Mouse (Mus musculus) neural tube, embryonic 13.5 days (tissue): ENCODE data around the gene Reg3g. TPM values are rescaled to one million over a fixed set of nuclear protein-coding genes. Genes with fewer than 3 reads are reported as not detected.

ENCODE experiments used
- ATAC-seq: fragments of 200-750 bp; cut with Nextera tagmentation; 2 replicates; pipeline ENCODE4 v1.8.0; 2017; ENCODE audit warnings: low read depth, mild to moderate bottlenecking, moderate TSS enrichment, moderate library complexity
- H3K27ac ChIP-seq: fragments of 300-500 bp; sonication (generic); replicated peaks from 2 replicates; pipeline ENCODE4 v1.5.1; 2015; ENCODE audit warnings: moderate library complexity, mild to moderate bottlenecking, inconsistent platforms
- H3K27me3 ChIP-seq: fragments of 300-500 bp; sonication (generic); 2 replicates; pipeline ENCODE4 v1.6.1; 2015; ENCODE audit warnings: mild to moderate bottlenecking, inconsistent platforms
- H3K36me3 ChIP-seq: fragments of 300-500 bp; sonication (generic); 2 replicates; pipeline ENCODE4 v1.6.1; 2015; ENCODE audit warnings: mild to moderate bottlenecking, inconsistent platforms
- H3K4me1 ChIP-seq: fragments of 300-500 bp; sonication (generic); replicated peaks from 2 replicates; pipeline ENCODE4 v1.6.1; 2015; ENCODE audit warnings: inconsistent platforms
- H3K4me2 ChIP-seq: fragments of 300-500 bp; sonication (generic); 2 replicates; pipeline ENCODE4 v1.6.1; 2015; ENCODE audit warnings: inconsistent platforms, mild to moderate bottlenecking, moderate library complexity
- H3K4me3 ChIP-seq: fragments of 300-500 bp; sonication (generic); 2 replicates; pipeline ENCODE4 v1.5.1; 2015; ENCODE audit warnings: mild to moderate bottlenecking, inconsistent platforms
- H3K9ac ChIP-seq: fragments of 300-500 bp; sonication (generic); 2 replicates; pipeline ENCODE4 v1.6.1; 2015; ENCODE audit warnings: moderate library complexity, mild to moderate bottlenecking, inconsistent platforms
- H3K9me3 ChIP-seq: fragments of 300-500 bp; sonication (generic); 2 replicates; pipeline ENCODE4 v1.6.1; 2016; ENCODE audit warnings: inconsistent platforms
- WGBS: fragments of 180-500 bp; shearing (Covaris S2); methylation state at CpG from one replicate; pipeline ENCODE4 v1.1.7; 2015; 5-methylcytosine and 5-hydroxymethylcytosine counted together
- polyA plus RNA-seq: library from polyadenylated mRNA; unstranded; fragments of >200 nt; fragmentation: Nextera tagmentation; extraction: Ambion mirVana; gene quantifications from 2 replicates; pipeline ENCODE4 v1.2.1, GENCODE M21; 2015

Reg3g gene
- not detected in 2 replicates for polyA plus RNA-seq

GRCm38 (mm10) chr6:78468772-78469171 lies at the start of gene Reg3g:
Gene Reg3g, minus strand, starts transcription at chr6:78468872.
- H3K27me3 ChIP-seq, result no peaks in the 10 kb centered on the region
- H3K9ac ChIP-seq, result no peak within 1 kb of the TSS
- ATAC-seq, result no peak
- no peaks in the 10 kb centered on the region for H3K9me3 ChIP-seq
- 94% methylated on average over 2 of the region's 2 CpGs for WGBS
- no peak within 1 kb of the TSS for H3K4me2 ChIP-seq
- H3K27ac ChIP-seq, result no peak within 1 kb of the TSS
- no peak within 1 kb of the TSS for H3K4me3 ChIP-seq
- no peaks in the 10 kb centered on the region for H3K4me1 ChIP-seq
- H3K36me3 ChIP-seq, result no peaks in the 10 kb centered on the region

GRCm38 (mm10) chr6:78515777-78516446 lies 47.2 kb upstream of the Reg3g start:
- 68% methylated on average over 3 of the region's 3 CpGs for WGBS
- Histone ChIP-seq H3K4me3 (no peak overlapping the region), H3K4me2 (no peak overlapping the region), H3K4me1 (no peaks in the 10 kb centered on the region), H3K9ac (no peak overlapping the region), H3K36me3 (no peaks in the 10 kb centered on the region), H3K27ac (no peak overlapping the region), H3K27me3 (no peaks in the 10 kb centered on the region), H3K9me3 (no peaks in the 10 kb centered on the region)
- no peak for ATAC-seq

GRCm38 (mm10) chr6:78512833-78513232 lies 44.2 kb upstream of the Reg3g start:
- peak; percentile 56; the same call in 1 of the 2 replicates for ATAC-seq
- Histone ChIP-seq H3K9ac (no peak overlapping the region), H3K27ac (no peak overlapping the region), H3K4me3 (no peak overlapping the region), H3K4me1 (no peaks in the 10 kb centered on the region), H3K27me3 (no peaks in the 10 kb centered on the region), H3K9me3 (no peaks in the 10 kb centered on the region), H3K36me3 (no peaks in the 10 kb centered on the region), H3K4me2 (no peak overlapping the region)
- 7% methylated on average over 3 of the region's 3 CpGs for WGBS

- WGBS, result 66% methylated on average over 3 of the region's 3 CpGs
- no peaks in the 10 kb centered on the region for H3K9me3 ChIP-seq
- H3K4me2 ChIP-seq, result no peak overlapping the region
- no peak overlapping the region for H3K27ac ChIP-seq
- H3K27me3 ChIP-seq, result no peaks in the 10 kb centered on the region
- no peak for ATAC-seq
- no peak overlapping the region for H3K4me3 ChIP-seq
- H3K9ac ChIP-seq, result no peak overlapping the region
- H3K36me3 ChIP-seq, result no peaks in the 10 kb centered on the region
- H3K4me1 ChIP-seq, result no peaks in the 10 kb centered on the region
These were observed 41.7 kb upstream of the Reg3g start for GRCm38 (mm10) chr6:78510173-78510900.

GRCm38 (mm10) chr6:78505745-78506144 lies 37.1 kb upstream of the Reg3g start:
- H3K36me3 ChIP-seq, result no peaks in the 10 kb centered on the region
- no peak for ATAC-seq
- WGBS, result 72% methylated on average over 3 of the region's 3 CpGs
- H3K4me1 ChIP-seq, result no peaks in the 10 kb centered on the region
- H3K27me3 ChIP-seq, result no peaks in the 10 kb centered on the region
- H3K4me3 ChIP-seq, result no peak overlapping the region
- no peaks in the 10 kb centered on the region for H3K9me3 ChIP-seq
- H3K4me2 ChIP-seq, result no peak overlapping the region
- no peak overlapping the region for H3K27ac ChIP-seq
- no peak overlapping the region for H3K9ac ChIP-seq

GRCm38 (mm10) chr6:78494633-78495032 lies 26.0 kb upstream of the Reg3g start:
- 89% methylated on average over 3 of the region's 3 CpGs for WGBS

GRCm38 (mm10) chr6:78469287-78469686 lies 615 bp upstream of the Reg3g start:
- 87% methylated on average over 3 of the region's 3 CpGs for whole genome bisulfite sequencing
- Histone ChIP-seq H3K36me3 (no peaks in the 10 kb centered on the region), H3K9ac (no peak overlapping the region), H3K4me3 (no peak overlapping the region), H3K27me3 (no peaks in the 10 kb centered on the region), H3K9me3 (no peaks in the 10 kb centered on the region), H3K4me1 (no peaks in the 10 kb centered on the region), H3K27ac (no peak overlapping the region), H3K4me2 (no peak overlapping the region)
- no peak for ATAC-seq

More at GRCm38 (mm10) chr6:78494633-78495032, 26.0 kb upstream of the Reg3g start:
- Histone ChIP-seq H3K4me3 (no peak overlapping the region), H3K4me2 (no peak overlapping the region), H3K9me3 (no peaks in the 10 kb centered on the region), H3K4me1 (no peaks in the 10 kb centered on the region), H3K36me3 (no peaks in the 10 kb centered on the region), H3K27ac (no peak overlapping the region), H3K9ac (no peak overlapping the region), H3K27me3 (no peaks in the 10 kb centered on the region)
- no peak for ATAC-seq

- H3K4me2 ChIP-seq, result no peak overlapping the region
- H3K27me3 ChIP-seq, result no peaks in the 10 kb centered on the region
- no peaks in the 10 kb centered on the region for H3K4me1 ChIP-seq
- no peak for ATAC-seq
- H3K36me3 ChIP-seq, result no peaks in the 10 kb centered on the region
- 86% methylated on average over 2 of the region's 2 CpGs for WGBS
- H3K9ac ChIP-seq, result no peak overlapping the region
- no peak overlapping the region for H3K4me3 ChIP-seq
- H3K27ac ChIP-seq, result no peak overlapping the region
- no peaks in the 10 kb centered on the region for H3K9me3 ChIP-seq
These were observed 5.4 kb downstream of the Reg3g start for GRCm38 (mm10) chr6:78463266-78463665.

- ATAC-seq, result no peak
- no peak overlapping the region for H3K27ac ChIP-seq
- no peaks in the 10 kb centered on the region for H3K27me3 ChIP-seq
- H3K36me3 ChIP-seq, result no peaks in the 10 kb centered on the region
- 77% methylated on average over 2 of the region's 2 CpGs for WGBS
- no peak overlapping the region for H3K4me2 ChIP-seq
- no peak overlapping the region for H3K9ac ChIP-seq
- H3K4me3 ChIP-seq, result no peak overlapping the region
- H3K4me1 ChIP-seq, result no peaks in the 10 kb centered on the region
- H3K9me3 ChIP-seq, result no peaks in the 10 kb centered on the region
These were observed 6.3 kb downstream of the Reg3g start for GRCm38 (mm10) chr6:78462360-78462759.

GRCm38 (mm10) chr6:78460191-78460825 lies 8.4 kb downstream of the Reg3g start:
- Histone ChIP-seq H3K9me3 (no peaks in the 10 kb centered on the region), H3K36me3 (no peaks in the 10 kb centered on the region), H3K4me1 (no peaks in the 10 kb centered on the region), H3K4me3 (no peak overlapping the region), H3K4me2 (no peak overlapping the region), H3K27ac (no peak overlapping the region), H3K27me3 (no peaks in the 10 kb centered on the region), H3K9ac (no peak overlapping the region)
- ATAC-seq, result 0 out of 2 replicates have a peak, but pooled peaks have one; percentile 8
- 68% methylated on average over 3 of the region's 3 CpGs for WGBS

- no peaks in the 10 kb centered on the region for H3K9me3 ChIP-seq
- 90% methylated on average over 2 of the region's 2 CpGs for WGBS
- no peak overlapping the region for H3K9ac ChIP-seq
- H3K27me3 ChIP-seq, result no peaks in the 10 kb centered on the region
- no peaks in the 10 kb centered on the region for H3K4me1 ChIP-seq
- no peaks in the 10 kb centered on the region for H3K36me3 ChIP-seq
- H3K4me3 ChIP-seq, result no peak overlapping the region
- H3K27ac ChIP-seq, result no peak overlapping the region
- no peak for ATAC-seq
- H3K4me2 ChIP-seq, result no peak overlapping the region
These were observed 15.9 kb downstream of the Reg3g start for GRCm38 (mm10) chr6:78452804-78453203.

- no peaks in the 10 kb centered on the region for H3K9me3 ChIP-seq
- no peak overlapping the region for H3K4me2 ChIP-seq
- H3K4me1 ChIP-seq, result no peaks in the 10 kb centered on the region
- H3K27me3 ChIP-seq, result no peaks in the 10 kb centered on the region
- no peak overlapping the region for H3K27ac ChIP-seq
- no peak for ATAC-seq
- no peak overlapping the region for H3K9ac ChIP-seq
- no peaks in the 10 kb centered on the region for H3K36me3 ChIP-seq
- H3K4me3 ChIP-seq, result no peak overlapping the region
These were observed 20.3 kb downstream of the Reg3g start for GRCm38 (mm10) chr6:78448409-78448808.
